Mouse (Mus musculus): ENCODE measurements around the gene Nhsl2.

GRCm38 (mm10) chrX:101878546-101878945, 29.4 kb downstream of the Nhsl2 start:
- TF ChIP-seq POLR2A (IDR thresholded peaks at IDR 0.05; ENCODE audit: control insufficient read depth, low read depth, low read length) (no peak), CTCF (IDR thresholded peaks at IDR 0.05; ENCODE audit: control insufficient read depth, insufficient read depth, insufficient replicate concordance, low read depth, low read length) (no peak)
